Mouse (Mus musculus): ENCODE results near the gene Dnajb1.
A peak's percentile ranks its signal among the peaks of the same experiment; 100 is the strongest.

DNA sequence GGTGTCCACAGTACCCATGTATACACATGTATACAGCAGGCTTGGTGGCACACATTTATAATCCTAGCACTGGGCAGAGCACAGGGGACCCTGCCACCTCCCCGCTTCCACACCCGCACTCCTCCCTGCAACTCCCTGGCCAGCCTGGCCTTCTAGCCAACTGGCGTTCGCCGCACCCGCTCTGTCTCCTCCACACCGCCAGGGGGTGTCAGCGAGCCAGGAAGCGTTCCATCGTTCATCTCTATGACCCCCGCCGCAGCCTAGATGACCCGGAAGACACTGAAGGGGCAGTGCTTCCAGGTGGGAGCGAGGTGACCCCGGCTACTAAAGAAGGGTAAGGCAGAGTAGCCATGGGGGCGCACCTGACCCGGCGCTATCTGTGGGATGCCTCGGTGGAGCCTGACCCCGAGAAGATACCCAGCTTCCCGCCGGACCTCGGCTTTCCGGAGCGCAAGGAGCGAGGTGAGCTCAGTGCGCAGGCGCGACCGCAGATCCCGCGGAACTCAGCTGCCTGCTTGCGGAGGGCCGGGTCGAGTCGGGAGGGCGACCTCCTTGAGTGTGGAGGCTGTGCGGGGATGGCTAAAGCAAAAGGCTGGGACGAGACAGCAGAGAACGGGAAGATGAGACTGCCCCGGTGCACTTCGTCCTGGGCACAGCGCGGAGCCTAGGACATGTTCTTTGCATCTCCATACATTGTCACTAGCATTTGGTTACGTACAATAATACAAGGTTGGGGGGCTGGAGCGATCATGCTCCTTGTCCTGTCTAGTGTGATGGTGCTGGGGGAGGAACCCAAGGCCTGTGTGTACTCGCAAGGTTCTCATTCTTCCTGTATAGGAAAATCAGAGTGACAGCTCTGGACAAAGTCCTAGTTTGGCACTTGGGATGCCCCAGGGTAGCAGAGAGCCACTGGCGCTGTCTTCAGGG, 41.3 kb upstream of the Dnajb1 start, which contains the start of gene Ndufb7:
- TF ChIP-seq CTCF (IDR thresholded peaks at IDR 0.05; ENCODE audit: insufficient read depth, low read depth, low read length) (peak; percentile 91), POLR2A (IDR thresholded peaks at IDR 0.05; ENCODE audit: insufficient read depth, low read depth, low read length) (0 out of 2 replicates have a peak, but pooled peaks have one; percentile 37)
